22 mouse cellular contexts compared by ENCODE assay signal in genomic region chr8:30733385-30733784, GRCm38 (mm10).
DNase-seq lines count a peak whose midpoint lies in the region; ATAC-seq lines count a peak whose summit lies in the region.
"Had no signal": no experiment of that assay in that cellular context is flagged by ENCODE, and none has a peak within 500 bp of the region (broad histone marks: within the 10 kb centered on the region; RNA-seq: fewer than 3 reads in every experiment).

No protein-coding gene starts in this region.

- 0 out of 2 replicates have a peak, but pooled peaks have one; percentile 42 for ATAC-seq in embryonic facial prominence, embryonic 11.5 days (replicated peaks; ENCODE audit: insufficient number of reproducible peaks, low FRiP score, low TSS enrichment, low read depth)
- ATAC-seq in kidney, embryonic 14.5 days (ENCODE audit: low FRiP score, low TSS enrichment) = peak; percentile 75; the same call in 1 of the 2 replicates
- 0 out of 2 replicates have a peak, but pooled peaks have one; percentile 55 for ATAC-seq in midbrain, embryonic 11.5 days (ENCODE audit: low FRiP score)
- no peak for ATAC-seq in midbrain, embryonic 14.5 days (ENCODE audit: low FRiP score, low TSS enrichment)
- peak; percentile 43 for ATAC-seq in forebrain, embryonic 16.5 days
- ATAC-seq: intestine, embryonic 16.5 days; liver, embryonic 12.5 days had no signal

- H3K36me3 ChIP-seq in embryonic facial prominence, embryonic 11.5 days (replicated peaks; ENCODE audit: control insufficient read depth, insufficient read depth, low read depth, low read length) = no peaks in the 10 kb centered on the region
- no peaks in the 10 kb centered on the region for H3K36me3 ChIP-seq in embryonic facial prominence, embryonic 10.5 days (replicated peaks)
- H3K36me3 ChIP-seq in kidney, embryonic 14.5 days (ENCODE audit: control insufficient read depth, insufficient read depth, low read length) = no peaks in the 10 kb centered on the region
- no peaks in the 10 kb centered on the region for H3K36me3 ChIP-seq in midbrain, embryonic 11.5 days (ENCODE audit: control insufficient read depth, insufficient read depth, low read length)
- no peaks in the 10 kb centered on the region for H3K36me3 ChIP-seq in midbrain, embryonic 14.5 days (ENCODE audit: control insufficient read depth, insufficient read depth, low read length)
- H3K36me3 ChIP-seq in forebrain, embryonic 16.5 days (ENCODE audit: control insufficient read depth, insufficient read depth) = no peaks in the 10 kb centered on the region
- H3K36me3 ChIP-seq: heart, embryonic 12.5 days; hindbrain, embryonic 15.5 days; limb, embryonic 13.5 days; liver, embryonic 12.5 days; stomach, embryonic 15.5 days had no signal

- H3K9me3 ChIP-seq in embryonic facial prominence, embryonic 11.5 days (replicated peaks; ENCODE audit: control insufficient read depth, low read length) = no peaks in the 10 kb centered on the region
- no peaks in the 10 kb centered on the region for H3K9me3 ChIP-seq in embryonic facial prominence, embryonic 10.5 days
- H3K9me3 ChIP-seq in kidney, embryonic 14.5 days (ENCODE audit: control insufficient read depth, low read length) = no peaks in the 10 kb centered on the region
- no peaks in the 10 kb centered on the region for H3K9me3 ChIP-seq in midbrain, embryonic 11.5 days (ENCODE audit: control insufficient read depth, low read length)
- no peaks in the 10 kb centered on the region for H3K9me3 ChIP-seq in midbrain, embryonic 14.5 days (ENCODE audit: control insufficient read depth, low read length)
- H3K9me3 ChIP-seq in forebrain, embryonic 16.5 days (ENCODE audit: control insufficient read depth, low read length) = no peaks in the 10 kb centered on the region
- H3K9me3 ChIP-seq: heart, embryonic 12.5 days; hindbrain, embryonic 15.5 days; limb, embryonic 13.5 days; stomach, embryonic 15.5 days had no signal

- no peak overlapping the region for H3K4me3 ChIP-seq in embryonic facial prominence, embryonic 11.5 days (ENCODE audit: low read depth, low read length)
- no peak overlapping the region for H3K4me3 ChIP-seq in embryonic facial prominence, embryonic 10.5 days
- no peak overlapping the region for H3K4me3 ChIP-seq in kidney, embryonic 14.5 days (ENCODE audit: low read length)
- no peak overlapping the region for H3K4me3 ChIP-seq in midbrain, embryonic 11.5 days (ENCODE audit: low read depth, low read length)
- no peak overlapping the region for H3K4me3 ChIP-seq in midbrain, embryonic 14.5 days (replicated peaks; ENCODE audit: low read depth, low read length)
- no peak overlapping the region for H3K4me3 ChIP-seq in forebrain, embryonic 16.5 days (replicated peaks; ENCODE audit: low read length)
- H3K4me3 ChIP-seq: heart, embryonic 12.5 days; hindbrain, embryonic 15.5 days; limb, embryonic 13.5 days; liver, embryonic 12.5 days; stomach, embryonic 15.5 days had no signal

- no peak overlapping the region for H3K4me2 ChIP-seq in embryonic facial prominence, embryonic 11.5 days (ENCODE audit: low read depth, low read length)
- no peak overlapping the region for H3K4me2 ChIP-seq in kidney, embryonic 14.5 days (replicated peaks; ENCODE audit: low read depth, low read length)
- H3K4me2 ChIP-seq in midbrain, embryonic 11.5 days = no peak overlapping the region
- no peak overlapping the region for H3K4me2 ChIP-seq in midbrain, embryonic 14.5 days (ENCODE audit: low read length)
- no peak overlapping the region for H3K4me2 ChIP-seq in forebrain, embryonic 16.5 days (ENCODE audit: low read length)
- H3K4me2 ChIP-seq: heart, embryonic 12.5 days; hindbrain, embryonic 15.5 days; limb, embryonic 13.5 days; liver, embryonic 12.5 days; lung, embryonic 14.5 days; stomach, embryonic 15.5 days had no signal

- DNase-seq in embryonic facial prominence, embryonic 11.5 days (ENCODE audit: low spot score) = no peak
- no peak for DNase-seq in embryonic facial prominence, embryonic 10.5 days (ENCODE audit: low spot score)
- no peak for DNase-seq in kidney, postnatal 10 days
- DNase-seq in midbrain, embryonic 11.5 days (ENCODE audit: low spot score, missing footprints) = no peak
- no peak for DNase-seq in midbrain, embryonic 14.5 days
- DNase-seq in gastrocnemius, postnatal 25 days = no peak
- DNase-seq: adrenal gland, postnatal 14 days; cerebellum, adult 2 months; gastrocnemius, postnatal 14 days; heart, adult 18-20 months; heart, postnatal 10 days; layer of hippocampus, adult 9-11 months; lung, embryonic 14.5 days; thymus, postnatal 25 days had no signal

- H3K9ac ChIP-seq in embryonic facial prominence, embryonic 11.5 days (replicated peaks; ENCODE audit: low read length) = no peak overlapping the region
- H3K9ac ChIP-seq in kidney, embryonic 14.5 days (ENCODE audit: low read depth, low read length) = no peak overlapping the region
- no peak overlapping the region for H3K9ac ChIP-seq in midbrain, embryonic 11.5 days (ENCODE audit: low read length)
- no peak overlapping the region for H3K9ac ChIP-seq in midbrain, embryonic 14.5 days (replicated peaks; ENCODE audit: low read length)
- H3K9ac ChIP-seq in forebrain, embryonic 16.5 days (replicated peaks; ENCODE audit: low read depth, low read length) = no peak overlapping the region
- H3K9ac ChIP-seq: heart, embryonic 12.5 days; hindbrain, embryonic 15.5 days; limb, embryonic 13.5 days; liver, embryonic 12.5 days; lung, embryonic 14.5 days; stomach, embryonic 15.5 days had no signal

- no peak overlapping the region for H3K27ac ChIP-seq in embryonic facial prominence, embryonic 11.5 days (replicated peaks; ENCODE audit: low read depth, low read length)
- H3K27ac ChIP-seq in embryonic facial prominence, embryonic 10.5 days (replicated peaks) = no peak overlapping the region
- no peak overlapping the region for H3K27ac ChIP-seq in kidney, embryonic 14.5 days (ENCODE audit: low read depth, low read length)
- no peak overlapping the region for H3K27ac ChIP-seq in midbrain, embryonic 11.5 days (ENCODE audit: low read depth, low read length)
- H3K27ac ChIP-seq in midbrain, embryonic 14.5 days (replicated peaks; ENCODE audit: low read depth, low read length) = no peak overlapping the region; the same call in 1 of the 2 replicates
- H3K27ac ChIP-seq in forebrain, embryonic 16.5 days (ENCODE audit: low read length) = no peak overlapping the region
- H3K27ac ChIP-seq: hindbrain, embryonic 15.5 days; limb, embryonic 13.5 days; liver, embryonic 12.5 days; stomach, embryonic 15.5 days had no signal

- WGBS in embryonic facial prominence, embryonic 11.5 days = 79% methylated on average over 6 of the region's 6 CpGs
- 88% methylated on average over 6 of the region's 6 CpGs for WGBS in embryonic facial prominence, embryonic 10.5 days
- WGBS in kidney, embryonic 14.5 days = 61% methylated on average over 6 of the region's 6 CpGs
- 85% methylated on average over 6 of the region's 6 CpGs for WGBS in midbrain, embryonic 11.5 days
- WGBS in midbrain, embryonic 14.5 days = 85% methylated on average over 6 of the region's 6 CpGs
- WGBS in forebrain, embryonic 16.5 days = 68% methylated on average over 6 of the region's 6 CpGs

- no peaks in the 10 kb centered on the region for H3K4me1 ChIP-seq in embryonic facial prominence, embryonic 11.5 days (ENCODE audit: control insufficient read depth, insufficient read depth, low read length)
- no peaks in the 10 kb centered on the region for H3K4me1 ChIP-seq in embryonic facial prominence, embryonic 10.5 days
- H3K4me1 ChIP-seq in kidney, embryonic 14.5 days (ENCODE audit: control insufficient read depth, insufficient read depth, low read length) = no peaks in the 10 kb centered on the region
- H3K4me1 ChIP-seq in midbrain, embryonic 11.5 days (ENCODE audit: control insufficient read depth, insufficient read depth, low read length) = no peaks in the 10 kb centered on the region
- no peaks in the 10 kb centered on the region for H3K4me1 ChIP-seq in midbrain, embryonic 14.5 days (ENCODE audit: control insufficient read depth, insufficient read depth, low read length)
- H3K4me1 ChIP-seq in forebrain, embryonic 16.5 days (replicated peaks; ENCODE audit: control insufficient read depth, insufficient read depth, low read length) = peaks cover 17% of the 10 kb centered on the region; the same call in 1 of the 2 replicates
- H3K4me1 ChIP-seq: heart, embryonic 12.5 days; limb, embryonic 13.5 days; liver, embryonic 12.5 days; stomach, embryonic 15.5 days had no signal

- H3K27me3 ChIP-seq in embryonic facial prominence, embryonic 11.5 days (ENCODE audit: control insufficient read depth, insufficient read depth, low read length) = no peaks in the 10 kb centered on the region
- no peaks in the 10 kb centered on the region for H3K27me3 ChIP-seq in embryonic facial prominence, embryonic 10.5 days (replicated peaks; ENCODE audit: low read depth, poor library complexity, severe bottlenecking)
- H3K27me3 ChIP-seq in kidney, embryonic 14.5 days (ENCODE audit: control insufficient read depth, insufficient read depth, low read length) = no peaks in the 10 kb centered on the region
- H3K27me3 ChIP-seq in midbrain, embryonic 11.5 days (ENCODE audit: control insufficient read depth, insufficient read depth, low read length) = no peaks in the 10 kb centered on the region
- H3K27me3 ChIP-seq in midbrain, embryonic 14.5 days (ENCODE audit: control insufficient read depth, insufficient read depth, low read length) = no peaks in the 10 kb centered on the region
- H3K27me3 ChIP-seq in forebrain, embryonic 16.5 days (replicated peaks; ENCODE audit: control insufficient read depth, insufficient read depth, low read length) = no peaks in the 10 kb centered on the region
- H3K27me3 ChIP-seq: heart, embryonic 12.5 days; hindbrain, embryonic 15.5 days; limb, embryonic 13.5 days; liver, embryonic 12.5 days; stomach, embryonic 15.5 days had no signal
